Mouse (Mus musculus): ENCODE measurements around the gene Brsk1.

DNA sequence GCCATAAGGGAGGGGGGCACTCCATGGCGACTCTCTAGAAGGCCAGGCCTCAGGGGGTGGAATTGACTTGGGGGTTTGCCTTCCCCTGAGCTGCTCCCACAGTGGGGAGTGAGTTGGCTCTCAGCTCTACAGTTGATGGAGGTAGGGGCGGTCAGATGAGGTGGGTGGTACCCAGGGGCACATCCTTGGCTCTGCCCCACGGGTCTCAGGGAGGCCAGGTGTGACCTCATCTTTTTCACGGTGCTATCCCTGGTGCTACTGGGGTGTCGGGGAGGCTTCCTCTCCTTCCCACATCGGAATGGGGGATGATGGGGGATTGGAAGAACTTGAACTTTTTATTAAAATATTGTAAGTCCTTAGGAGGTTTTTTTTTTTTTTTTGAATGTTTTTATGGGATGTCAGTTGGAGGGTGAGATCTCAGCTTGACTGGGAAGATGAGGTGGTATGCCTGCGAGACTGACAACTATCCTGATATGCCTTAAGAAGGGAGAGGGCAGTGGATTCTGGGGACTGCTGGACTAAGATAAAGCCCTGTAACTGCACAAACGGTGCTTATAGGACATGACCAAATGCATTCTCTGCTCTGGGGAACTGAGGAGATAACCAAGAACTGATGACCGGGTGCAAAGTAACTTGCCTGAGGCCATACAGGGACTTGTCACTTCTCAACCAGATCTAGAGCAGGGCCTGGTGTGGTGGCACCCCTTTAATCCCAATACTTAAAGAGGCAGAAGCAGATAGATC, 56.9 kb downstream of the Brsk1 start:
- no peak for TF ChIP-seq HCFC1 (IDR thresholded peaks at IDR 0.05; ENCODE audit: borderline replicate concordance, insufficient read depth, low read length)
- no peak for TF ChIP-seq CHD2 (IDR thresholded peaks at IDR 0.05; ENCODE audit: low read depth, low read length)
- TF ChIP-seq ZC3H11A (IDR thresholded peaks at IDR 0.05; ENCODE audit: borderline replicate concordance, low read depth, low read length): no peak
- no peak for TF ChIP-seq MAFK (IDR thresholded peaks at IDR 0.05; ENCODE audit: insufficient read depth, low read depth, low read length)

Data from ES-E14 (cell line).